ENCODE assay signal across 9 mouse cellular contexts in genomic region chr11:73198190-73198589, GRCm38 (mm10). TPM values are rescaled to one million over a fixed set of nuclear protein-coding genes. Genes with fewer than 3 reads are reported as not detected.
DNase-seq lines count a peak whose midpoint lies in the region; ATAC-seq and TF ChIP-seq lines count a peak whose summit lies in the region.
"Had no signal": no experiment of that assay in that cellular context is flagged by ENCODE, and none has a peak within 500 bp of the region (broad histone marks: within the 10 kb centered on the region; RNA-seq: fewer than 3 reads in every experiment).

No protein-coding gene starts in this region.

- peak overlapping the region; percentile 62; the same call in 1 of the 2 replicates for H3K9ac ChIP-seq in heart, postnatal 0 days (replicated peaks; ENCODE audit: low read depth, low read length)
- H3K9ac ChIP-seq in hindbrain, embryonic 14.5 days, result peak overlapping the region; percentile 82
- peak overlapping the region; percentile 72 for H3K9ac ChIP-seq in midbrain, embryonic 12.5 days (replicated peaks)

- no peak for DNase-seq in heart, postnatal 0 days (ENCODE audit: low spot score)
- no peak for DNase-seq in heart, postnatal 14 days
- DNase-seq in hindbrain, embryonic 14.5 days (ENCODE audit: low spot score), result no peak
- no peak for DNase-seq in thymus, adult 2 months
- no peak for DNase-seq in left cerebral cortex, adult 8-10 months (ENCODE audit: low spot score in 2 of 2)
- no peak for DNase-seq in layer of hippocampus, adult 11-12 months (ENCODE audit: low spot score)

- H3K9me3 ChIP-seq in heart, postnatal 0 days (replicated peaks; ENCODE audit: control insufficient read depth, low read length), result no peaks in the 10 kb centered on the region
- H3K9me3 ChIP-seq in hindbrain, embryonic 14.5 days (ENCODE audit: control insufficient read depth, low read length), result no peaks in the 10 kb centered on the region
- no peaks in the 10 kb centered on the region for H3K9me3 ChIP-seq in midbrain, embryonic 12.5 days

- no peak overlapping the region for H3K27ac ChIP-seq in heart, postnatal 0 days (ENCODE audit: low read depth)
- no peak overlapping the region for H3K27ac ChIP-seq in bone marrow macrophage, adult 2 months (ENCODE audit: insufficient read depth, low read depth, low read length)
- H3K27ac ChIP-seq in hindbrain, embryonic 14.5 days, result no peak overlapping the region
- no peak overlapping the region for H3K27ac ChIP-seq in midbrain, embryonic 12.5 days (replicated peaks)
- H3K27ac ChIP-seq in thymus, adult 2 months (ENCODE audit: control insufficient read depth, insufficient read depth, low read length), result no peak overlapping the region

- no peak for ATAC-seq in heart, postnatal 0 days (ENCODE audit: insufficient read depth, low read depth)
- no peak for ATAC-seq in hindbrain, embryonic 14.5 days (ENCODE audit: low FRiP score)
- no peak for ATAC-seq in midbrain, embryonic 12.5 days (ENCODE audit: low FRiP score, low read depth)

- WGBS in heart, postnatal 0 days, result 0% methylated on average over 1 of the region's 1 CpGs
- 4% methylated on average over 1 of the region's 1 CpGs for WGBS in hindbrain, embryonic 14.5 days
- 0% methylated on average over 1 of the region's 1 CpGs for WGBS in midbrain, embryonic 12.5 days
- WGBS in thymus, adult 2 months, result 15% methylated on average over 1 of the region's 1 CpGs

- H3K4me1 ChIP-seq in heart, postnatal 0 days (ENCODE audit: control insufficient read depth, insufficient read depth), result peaks cover 8% of the 10 kb centered on the region; the same call in 1 of the 2 replicates
- H3K4me1 ChIP-seq in bone marrow macrophage, adult 2 months (ENCODE audit: control insufficient read depth, insufficient read depth, low read length), result peaks cover 44% of the 10 kb centered on the region
- H3K4me1 ChIP-seq in hindbrain, embryonic 14.5 days (replicated peaks; ENCODE audit: control insufficient read depth, insufficient read depth, low read length), result peaks cover 20% of the 10 kb centered on the region
- H3K4me1 ChIP-seq in midbrain, embryonic 12.5 days, result peaks cover 13% of the 10 kb centered on the region
- H3K4me1 ChIP-seq in thymus, adult 2 months (replicated peaks; ENCODE audit: control insufficient read depth, insufficient read depth, low read length), result peaks cover 3% of the 10 kb centered on the region

- no peak for TF ChIP-seq EP300 in heart, postnatal 0 days (IDR thresholded peaks at IDR 0.05; ENCODE audit: low read depth)

- no peak for TF ChIP-seq CTCF in heart, postnatal 0 days (IDR thresholded peaks at IDR 0.05; ENCODE audit: low read depth)
- TF ChIP-seq CTCF in bone marrow macrophage, adult 2 months (IDR thresholded peaks at IDR 0.05; ENCODE audit: low read depth, low read length), result no peak
- TF ChIP-seq CTCF in thymus, adult 2 months (IDR thresholded peaks at IDR 0.05; ENCODE audit: borderline replicate concordance, control insufficient read depth, extremely low read depth, insufficient read depth, low read length, poor library complexity), result no peak

- H3K27me3 ChIP-seq in heart, postnatal 0 days (ENCODE audit: control insufficient read depth, insufficient read depth, low read length), result no peaks in the 10 kb centered on the region
- no peaks in the 10 kb centered on the region for H3K27me3 ChIP-seq in hindbrain, embryonic 14.5 days (ENCODE audit: control insufficient read depth, insufficient read depth, low read length)
- peaks cover 7% of the 10 kb centered on the region; the same call in 1 of the 2 replicates for H3K27me3 ChIP-seq in midbrain, embryonic 12.5 days
- H3K27me3 ChIP-seq in thymus, adult 2 months (ENCODE audit: control insufficient read depth, insufficient read depth, low read length), result no peaks in the 10 kb centered on the region
- H3K27me3 ChIP-seq: Patski had no signal

- peak overlapping the region; percentile 84 for H3K4me2 ChIP-seq in heart, postnatal 0 days (ENCODE audit: low read depth, low read length)
- peak overlapping the region; percentile 88 for H3K4me2 ChIP-seq in hindbrain, embryonic 14.5 days (replicated peaks)
- H3K4me2 ChIP-seq in midbrain, embryonic 12.5 days (replicated peaks), result peak overlapping the region; percentile 90

- H3K4me3 ChIP-seq in heart, postnatal 0 days (ENCODE audit: low read depth, low read length), result peak overlapping the region; percentile 67
- H3K4me3 ChIP-seq in bone marrow macrophage, adult 2 months (ENCODE audit: insufficient read depth, low read length), result peak overlapping the region; percentile 96
- peak overlapping the region; percentile 79 for H3K4me3 ChIP-seq in hindbrain, embryonic 14.5 days (replicated peaks; ENCODE audit: low read length)
- peak overlapping the region; percentile 62 for H3K4me3 ChIP-seq in midbrain, embryonic 12.5 days
- H3K4me3 ChIP-seq in thymus, adult 2 months (ENCODE audit: control insufficient read depth, insufficient read depth, low read length), result no peak overlapping the region; the same call in 1 of the 2 replicates

- intact Hi-C loops in heart, postnatal 14 days (cut with DNase I), result no loop called here

- H3K36me3 ChIP-seq in heart, postnatal 0 days (replicated peaks; ENCODE audit: control insufficient read depth, insufficient read depth, low read length), result peaks cover 7% of the 10 kb centered on the region; the same call in 1 of the 2 replicates
- H3K36me3 ChIP-seq in hindbrain, embryonic 14.5 days (replicated peaks; ENCODE audit: control insufficient read depth, insufficient read depth), result peaks cover 19% of the 10 kb centered on the region
- peaks cover 4% of the 10 kb centered on the region for H3K36me3 ChIP-seq in midbrain, embryonic 12.5 days
- no peaks in the 10 kb centered on the region for H3K36me3 ChIP-seq in thymus, adult 2 months (ENCODE audit: control insufficient read depth, insufficient read depth, low read length)

- TF ChIP-seq POLR2A in bone marrow macrophage, adult 2 months (IDR thresholded peaks at IDR 0.05; ENCODE audit: borderline replicate concordance, low read depth, low read length), result no peak
- TF ChIP-seq POLR2A in thymus, adult 2 months (IDR thresholded peaks at IDR 0.05; ENCODE audit: control insufficient read depth, extremely low read depth, insufficient read depth, low read length, poor library complexity), result no peak

RNA-seq across cellular contexts. Expression of gene Ctns, which starts 0.7 kb away (rescaled TPM):
- total RNA-seq in heart, postnatal 0 days (2014; rRNA removed; ENCODE audit: low replicate concordance), result 17.0 and 17.3 TPM in 2 replicates
- polyA plus RNA-seq in heart, postnatal 0 days (2015; fragmentation: Nextera tagmentation; extraction: Ambion mirVana), result 10.3 and 10.7 TPM in 2 replicates
- 10 to 100 TPM; 11.3 to 11.7 TPM for total RNA-seq in heart, postnatal 14 days (2021)
- 48.2 and 49.7 TPM in 2 replicates for polyA plus RNA-seq in bone marrow macrophage, adult 2 months (2012; ENCODE audit: insufficient read depth, insufficient read length, missing spikeins)
- 17.6 and 17.7 TPM in 2 replicates for polyA plus RNA-seq in hindbrain, embryonic 14.5 days (2014; fragmentation: Nextera tagmentation; extraction: Ambion mirVana)
- polyA plus RNA-seq in midbrain, embryonic 12.5 days (2016; fragmentation: Nextera tagmentation; extraction: Ambion mirVana), result 20.6 and 23.1 TPM in 2 replicates
- polyA plus RNA-seq in thymus, adult 2 months (2012; rRNA removed), result 20.1 and 20.6 TPM in 2 replicates
- total RNA-seq in left cerebral cortex, adult 8-10 months (2022), result 10 to 100 TPM; 17.2 to 24.7 (median 19.9) TPM

RNA-seq across cellular contexts. Expression of gene Shpk, which starts 1.1 kb away (rescaled TPM):
- total RNA-seq in heart, postnatal 0 days (2014; rRNA removed; ENCODE audit: low replicate concordance), result 0.08 and 1.9 TPM in 2 replicates
- polyA plus RNA-seq in heart, postnatal 0 days (2015; fragmentation: Nextera tagmentation; extraction: Ambion mirVana), result 0.77 and 0.95 TPM in 2 replicates
- 1 to 10 TPM; 1.2 to 1.5 TPM for total RNA-seq in heart, postnatal 14 days (2021)
- 3.3 and 4.0 TPM in 2 replicates for polyA plus RNA-seq in bone marrow macrophage, adult 2 months (2012; ENCODE audit: insufficient read depth, insufficient read length, missing spikeins)
- 1.6 and 2.5 TPM in 2 replicates for polyA plus RNA-seq in hindbrain, embryonic 14.5 days (2014; fragmentation: Nextera tagmentation; extraction: Ambion mirVana)
- polyA plus RNA-seq in midbrain, embryonic 12.5 days (2016; fragmentation: Nextera tagmentation; extraction: Ambion mirVana), result 1.4 and 1.5 TPM in 2 replicates
- polyA plus RNA-seq in thymus, adult 2 months (2012; rRNA removed), result 3.7 and 4.0 TPM in 2 replicates
- 1 to 10 TPM; 3.2 to 4.1 (median 3.7) TPM for total RNA-seq in left cerebral cortex, adult 8-10 months (2022)

RNA-seq across cellular contexts. Expression of gene Tax1bp3, which starts 21.3 kb away (rescaled TPM):
- 103 and 144 TPM in 2 replicates for total RNA-seq in heart, postnatal 0 days (2014; rRNA removed; ENCODE audit: low replicate concordance)
- polyA plus RNA-seq in heart, postnatal 0 days (2015; fragmentation: Nextera tagmentation; extraction: Ambion mirVana), result 217 and 224 TPM in 2 replicates
- total RNA-seq in heart, postnatal 14 days (2021), result 10 to 100 TPM; 55.3 to 62.3 TPM
- polyA plus RNA-seq in bone marrow macrophage, adult 2 months (2012; ENCODE audit: insufficient read depth, insufficient read length, missing spikeins), result 35.4 and 37.3 TPM in 2 replicates
- polyA plus RNA-seq in hindbrain, embryonic 14.5 days (2014; fragmentation: Nextera tagmentation; extraction: Ambion mirVana), result 121 and 132 TPM in 2 replicates
- 172 and 182 TPM in 2 replicates for polyA plus RNA-seq in midbrain, embryonic 12.5 days (2016; fragmentation: Nextera tagmentation; extraction: Ambion mirVana)
- polyA plus RNA-seq in thymus, adult 2 months (2012; rRNA removed), result 63.1 and 72.0 TPM in 2 replicates
- total RNA-seq in left cerebral cortex, adult 8-10 months (2022), result 10 to 100 TPM in 3 of 4 experiments, 1 to 10 TPM in 1; 9.9 to 12.1 (median 11.0) TPM

RNA-seq across cellular contexts. Expression of gene Emc6, which starts 21.4 kb away (rescaled TPM):
- 122 and 178 TPM in 2 replicates for total RNA-seq in heart, postnatal 0 days (2014; rRNA removed; ENCODE audit: low replicate concordance)
- 123 and 132 TPM in 2 replicates for polyA plus RNA-seq in heart, postnatal 0 days (2015; fragmentation: Nextera tagmentation; extraction: Ambion mirVana)
- 10 to 100 TPM; 72.4 to 75.5 TPM for total RNA-seq in heart, postnatal 14 days (2021)
- polyA plus RNA-seq in bone marrow macrophage, adult 2 months (2012; ENCODE audit: insufficient read depth, insufficient read length, missing spikeins), result 41.3 and 43.1 TPM in 2 replicates
- 148 and 152 TPM in 2 replicates for polyA plus RNA-seq in hindbrain, embryonic 14.5 days (2014; fragmentation: Nextera tagmentation; extraction: Ambion mirVana)
- polyA plus RNA-seq in midbrain, embryonic 12.5 days (2016; fragmentation: Nextera tagmentation; extraction: Ambion mirVana), result 119 and 123 TPM in 2 replicates
- 58.6 and 64.9 TPM in 2 replicates for polyA plus RNA-seq in thymus, adult 2 months (2012; rRNA removed)
- 10 to 100 TPM; 39.9 to 46.8 (median 42.9) TPM for total RNA-seq in left cerebral cortex, adult 8-10 months (2022)

RNA-seq across cellular contexts. Expression of gene Trpv1, which starts 35.9 kb away (rescaled TPM):
- total RNA-seq in heart, postnatal 0 days (2014; rRNA removed; ENCODE audit: low replicate concordance), result 3.1 TPM in 1 of 2 replicates, not detected in the other
- polyA plus RNA-seq in heart, postnatal 0 days (2015; fragmentation: Nextera tagmentation; extraction: Ambion mirVana), result 0.07 TPM in 1 of 2 replicates, not detected in the other
- total RNA-seq in heart, postnatal 14 days (2021), result under 1 TPM in 1 of 2 experiments, not detected in 1; 0.12 TPM
- not detected in 2 replicates for polyA plus RNA-seq in bone marrow macrophage, adult 2 months (2012; ENCODE audit: insufficient read depth, insufficient read length, missing spikeins)
- polyA plus RNA-seq in hindbrain, embryonic 14.5 days (2014; fragmentation: Nextera tagmentation; extraction: Ambion mirVana), result 0.16 and 0.29 TPM in 2 replicates
- polyA plus RNA-seq in midbrain, embryonic 12.5 days (2016; fragmentation: Nextera tagmentation; extraction: Ambion mirVana), result not detected in 2 replicates
- 0.16 and 0.55 TPM in 2 replicates for polyA plus RNA-seq in thymus, adult 2 months (2012; rRNA removed)
- total RNA-seq in left cerebral cortex, adult 8-10 months (2022), result under 1 TPM in 1 of 4 experiments, not detected in 3; 0.16 TPM
- polyA plus RNA-seq: Patski had no signal
